Mouse (Mus musculus) hematopoietic stem cell, adult 5-6 weeks (primary cell): ENCODE measurements around the gene Mre11a. TPM values are rescaled to one million over a fixed set of nuclear protein-coding genes. Genes with fewer than 3 reads are reported as not detected.

Experiments used
- total RNA-seq: library from RNA; stranded (forward); fragments of 172-1452, 232-1000 nt; gene quantifications from 2 replicates; pipeline ENCODE4 v1.2.3, GENCODE M21; 2017

The Mre11a gene
- total RNA-seq, 1 experiment from 2014 or later = 89.8 TPM

Other genes with a start within 250 kb of the Mre11a start
- gene Amotl1, start 139.6 kb upstream of the Mre11a start, total RNA-seq = not detected in 2 replicates
- 0.35 TPM in 1 of 2 replicates, not detected in the other for gene Piwil4, start 43.9 kb upstream of the Mre11a start, total RNA-seq
- 3.1 and 5.3 TPM in 2 replicates for gene Fut4, start 32.3 kb upstream of the Mre11a start, total RNA-seq
- gene 1700012B09Rik, start 13.6 kb upstream of the Mre11a start, total RNA-seq = 4.6 TPM in 1 of 2 replicates, not detected in the other
- 46.8 and 71.5 TPM in 2 replicates for gene Ankrd49, start 202 bp downstream of the Mre11a start, total RNA-seq
- gene Gpr83, start 75.6 kb downstream of the Mre11a start, total RNA-seq = not detected in 2 replicates
- gene Izumo1r, start 119.3 kb downstream of the Mre11a start, total RNA-seq = not detected in 2 replicates